Mouse (Mus musculus): ENCODE results near the gene Efna1. TPM values are rescaled to one million over a fixed set of nuclear protein-coding genes. Genes with fewer than 3 reads are reported as not detected.

Efna1 gene
- polyA plus RNA-seq, 1 experiment from 2014 or later, result 86.7 TPM

DNA sequence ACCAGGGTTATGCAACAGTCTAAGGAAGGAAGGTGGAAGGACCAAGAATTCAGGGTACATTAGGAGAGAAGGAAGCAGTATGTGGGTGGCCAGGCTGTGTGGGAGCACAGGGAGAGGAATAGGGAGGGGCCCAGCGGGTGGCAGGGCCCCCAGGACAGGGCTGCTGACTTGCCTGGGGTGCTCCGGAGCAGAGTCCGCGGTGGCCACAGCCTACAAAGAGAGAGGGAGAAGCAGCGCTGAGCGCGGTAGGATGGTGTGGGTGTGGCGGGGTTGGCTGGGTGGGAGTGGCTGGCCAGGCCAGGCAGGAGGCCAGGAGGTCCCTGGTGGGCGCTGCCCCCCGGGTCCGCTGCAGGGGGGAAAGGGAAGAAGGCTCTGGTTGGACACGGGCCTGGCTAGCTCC is 42.4 kb downstream of the Efna1 start:
- 0 out of 2 replicates have a peak, but pooled peaks have one; percentile 16 for ATAC-seq (ENCODE audit: low FRiP score, low TSS enrichment)
- no peak overlapping the region for H3K9ac ChIP-seq (replicated peaks; ENCODE audit: low read length)
- H3K27ac ChIP-seq (ENCODE audit: low read length), result no peak overlapping the region
- 0 out of 2 replicates have a peak, but pooled peaks cover 3% of the 10 kb centered on the region for H3K36me3 ChIP-seq (ENCODE audit: insufficient read depth, low read length)
- no peak overlapping the region for H3K4me3 ChIP-seq (ENCODE audit: low read length)
- H3K4me2 ChIP-seq (replicated peaks; ENCODE audit: low read depth, low read length), result no peak overlapping the region
- no peaks in the 10 kb centered on the region for H3K9me3 ChIP-seq (ENCODE audit: low read length)
- peaks cover 20% of the 10 kb centered on the region for H3K4me1 ChIP-seq (ENCODE audit: insufficient read depth, low read length)
- 54% methylated on average over 11 of the region's 12 CpGs for WGBS
- H3K27me3 ChIP-seq (ENCODE audit: insufficient read depth, low read length), result no peaks in the 10 kb centered on the region

DNA sequence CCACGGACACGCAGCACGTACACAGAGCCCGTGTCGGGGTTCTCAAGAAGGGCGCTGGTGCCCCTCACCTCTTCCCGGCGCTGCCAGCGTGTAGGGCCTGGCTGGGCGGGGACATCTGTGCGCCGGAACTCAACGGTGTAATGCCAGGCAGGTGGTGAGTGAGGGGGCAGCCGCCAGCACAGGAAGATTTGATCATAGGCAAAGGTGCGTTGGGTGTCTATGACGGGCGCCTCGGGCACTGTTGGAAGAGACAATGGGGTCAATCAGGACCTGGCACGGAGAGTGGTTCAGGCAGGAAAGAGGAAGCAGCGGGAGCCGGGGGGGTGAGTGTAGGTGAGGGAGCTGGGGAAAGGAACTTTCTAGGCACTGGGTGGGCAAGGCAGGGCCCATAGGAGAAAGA is 43.3 kb downstream of the Efna1 start:
- 93% methylated on average over 21 of the region's 21 CpGs for WGBS
- 0 out of 2 replicates have a peak, but pooled peaks cover 3% of the 10 kb centered on the region for H3K36me3 ChIP-seq (ENCODE audit: insufficient read depth, low read length)
- no peak for ATAC-seq (ENCODE audit: low FRiP score, low TSS enrichment)
- no peaks in the 10 kb centered on the region for H3K27me3 ChIP-seq (ENCODE audit: insufficient read depth, low read length)
- no peak overlapping the region for H3K9ac ChIP-seq (replicated peaks; ENCODE audit: low read length)
- no peak overlapping the region for H3K4me3 ChIP-seq (ENCODE audit: low read length)
- H3K4me2 ChIP-seq (replicated peaks; ENCODE audit: low read depth, low read length), result no peak overlapping the region
- H3K9me3 ChIP-seq (ENCODE audit: low read length), result no peaks in the 10 kb centered on the region
- peaks cover 19% of the 10 kb centered on the region for H3K4me1 ChIP-seq (ENCODE audit: insufficient read depth, low read length)
- H3K27ac ChIP-seq (ENCODE audit: low read length), result no peak overlapping the region

DNA sequence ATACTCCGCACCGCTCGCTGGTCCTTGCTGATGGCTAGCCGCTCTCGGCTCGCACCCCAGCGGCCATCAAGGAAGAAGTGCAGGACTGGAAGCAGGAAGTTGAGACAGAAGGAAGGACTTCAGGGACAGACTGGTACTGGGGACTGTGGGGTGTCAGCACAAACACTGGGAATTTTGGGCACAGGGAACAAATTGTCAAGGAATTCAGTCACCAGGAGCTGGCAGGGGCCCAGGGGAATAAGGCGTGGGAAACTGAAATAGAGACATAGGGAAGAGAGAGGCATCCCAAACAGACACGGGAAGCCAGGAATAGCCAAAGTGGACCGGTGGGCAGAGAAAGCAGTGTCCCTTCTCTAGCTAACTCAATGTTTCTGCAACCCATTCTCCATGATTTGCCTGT is 44.4 kb downstream of the Efna1 start:
- Histone ChIP-seq H3K9ac (replicated peaks; ENCODE audit: low read length) (no peak overlapping the region), H3K4me1 (ENCODE audit: insufficient read depth, low read length) (peaks cover 22% of the 10 kb centered on the region), H3K9me3 (ENCODE audit: low read length) (no peaks in the 10 kb centered on the region), H3K27ac (ENCODE audit: low read length) (no peak overlapping the region), H3K4me2 (replicated peaks; ENCODE audit: low read depth, low read length) (no peak overlapping the region), H3K4me3 (ENCODE audit: low read length) (no peak overlapping the region), H3K36me3 (ENCODE audit: insufficient read depth, low read length) (0 out of 2 replicates have a peak, but pooled peaks cover 3% of the 10 kb centered on the region), H3K27me3 (ENCODE audit: insufficient read depth, low read length) (no peaks in the 10 kb centered on the region)
- 80% methylated on average over 10 of the region's 10 CpGs for WGBS
- no peak for ATAC-seq (ENCODE audit: low FRiP score, low TSS enrichment)

DNA sequence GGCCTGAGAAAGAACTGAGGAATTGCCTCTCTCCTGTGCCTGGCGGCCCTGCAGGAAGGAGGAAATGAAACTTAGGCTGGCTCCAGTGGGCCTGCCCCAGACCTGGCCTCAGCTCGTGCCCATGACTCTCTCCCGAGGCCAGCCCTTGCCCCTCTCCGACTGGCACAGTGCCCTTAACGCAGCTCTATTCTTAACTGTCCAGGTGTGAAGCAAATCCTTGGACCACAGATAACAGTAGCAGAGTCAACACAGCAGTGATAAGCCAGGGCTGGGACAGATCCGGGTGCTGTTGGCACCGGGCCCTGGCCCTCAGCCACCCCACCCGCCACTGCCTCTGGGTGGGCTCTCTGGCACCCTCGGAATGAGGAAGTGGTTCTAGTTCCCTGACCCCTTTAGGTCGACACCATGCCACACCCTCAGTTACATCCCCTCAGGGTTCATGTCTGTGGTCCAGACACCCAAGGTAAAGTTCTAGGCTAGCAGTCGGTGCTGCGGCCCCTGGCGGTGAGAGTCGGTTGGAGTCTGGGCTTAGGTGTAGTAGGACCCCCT is 47.3 kb downstream of the Efna1 start:
- WGBS, result 67% methylated on average over 14 of the region's 14 CpGs

DNA sequence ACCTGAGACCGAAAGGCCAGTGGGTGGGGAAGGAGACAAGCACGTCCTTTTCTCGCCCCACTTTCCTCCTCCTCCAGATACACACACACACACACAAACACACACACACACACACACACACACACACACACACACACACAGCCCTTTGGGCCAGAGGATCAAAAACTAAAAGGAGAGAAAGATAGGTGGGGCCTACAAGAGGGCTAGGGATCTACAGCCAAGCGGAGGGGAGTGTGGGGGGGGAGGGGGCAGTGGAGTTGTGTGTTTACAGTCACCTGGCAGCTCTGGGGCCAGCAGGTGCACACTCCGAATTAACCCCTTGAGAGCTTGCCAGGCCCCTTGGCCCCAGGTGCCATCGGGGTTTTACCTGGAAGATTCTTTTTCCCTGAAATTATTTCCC is 48.3 kb downstream of the Efna1 start:
- 0 out of 2 replicates have a peak, but pooled peaks cover 3% of the 10 kb centered on the region for H3K36me3 ChIP-seq (ENCODE audit: insufficient read depth, low read length)
- 58% methylated on average over 6 of the region's 6 CpGs for WGBS
- ATAC-seq (ENCODE audit: low FRiP score, low TSS enrichment), result no peak
- H3K9ac ChIP-seq (replicated peaks; ENCODE audit: low read length), result 0 out of 2 replicates have a peak overlapping the region, but pooled peaks have one; percentile 31
- H3K4me3 ChIP-seq (ENCODE audit: low read length), result no peak overlapping the region
- peak overlapping the region; percentile 83 for H3K27ac ChIP-seq (ENCODE audit: low read length)
- no peak overlapping the region for H3K4me2 ChIP-seq (replicated peaks; ENCODE audit: low read depth, low read length)
- H3K4me1 ChIP-seq (ENCODE audit: insufficient read depth, low read length), result peaks cover 34% of the 10 kb centered on the region
- H3K9me3 ChIP-seq (ENCODE audit: low read length), result no peaks in the 10 kb centered on the region
- no peaks in the 10 kb centered on the region; the same call in 1 of the 2 replicates for H3K27me3 ChIP-seq (ENCODE audit: insufficient read depth, low read length)

More for the DNA sequence above, 47.3 kb downstream of the Efna1 start:
- H3K4me3 ChIP-seq (ENCODE audit: low read length), result no peak overlapping the region
- no peak overlapping the region for H3K9ac ChIP-seq (replicated peaks; ENCODE audit: low read length)
- H3K4me1 ChIP-seq (ENCODE audit: insufficient read depth, low read length), result peaks cover 36% of the 10 kb centered on the region
- peak; percentile 28 for ATAC-seq (ENCODE audit: low FRiP score, low TSS enrichment)
- 0 out of 2 replicates have a peak, but pooled peaks cover 3% of the 10 kb centered on the region for H3K36me3 ChIP-seq (ENCODE audit: insufficient read depth, low read length)
- H3K4me2 ChIP-seq (replicated peaks; ENCODE audit: low read depth, low read length), result no peak overlapping the region
- no peaks in the 10 kb centered on the region; the same call in 1 of the 2 replicates for H3K27me3 ChIP-seq (ENCODE audit: insufficient read depth, low read length)
- H3K27ac ChIP-seq (ENCODE audit: low read length), result peak overlapping the region; percentile 83
- H3K9me3 ChIP-seq (ENCODE audit: low read length), result no peaks in the 10 kb centered on the region

DNA sequence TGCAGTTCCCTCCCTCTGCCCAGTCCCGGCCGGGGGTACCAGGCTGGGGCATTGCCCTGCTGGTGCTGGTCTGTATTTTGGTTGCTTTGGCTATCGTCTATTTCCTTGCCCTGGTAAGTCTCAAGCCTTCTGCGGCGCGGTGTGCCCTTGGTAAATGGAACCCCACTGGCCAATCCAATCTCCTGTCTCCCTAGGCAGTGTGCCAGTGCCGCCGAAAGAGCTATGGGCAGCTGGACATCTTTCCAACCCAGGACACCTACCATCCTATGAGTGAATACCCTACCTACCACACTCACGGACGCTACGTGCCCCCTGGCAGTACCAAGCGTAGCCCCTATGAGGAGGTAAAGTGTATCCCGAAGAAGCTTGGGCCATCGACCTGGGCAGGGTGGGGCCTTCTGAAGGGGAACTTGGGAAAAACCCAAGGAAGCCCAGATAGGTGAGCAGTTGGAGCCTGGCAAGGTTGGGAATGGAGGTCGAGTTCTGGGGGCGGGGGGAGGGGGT is 49.1 kb downstream of the Efna1 start:
- H3K27ac ChIP-seq (ENCODE audit: low read length), result no peak overlapping the region; the same call in 1 of the 2 replicates
- H3K4me1 ChIP-seq (ENCODE audit: insufficient read depth, low read length), result peaks cover 41% of the 10 kb centered on the region
- H3K9ac ChIP-seq (replicated peaks; ENCODE audit: low read length), result no peak overlapping the region
- H3K9me3 ChIP-seq (ENCODE audit: low read length), result no peaks in the 10 kb centered on the region
- no peaks in the 10 kb centered on the region for H3K36me3 ChIP-seq (ENCODE audit: insufficient read depth, low read length)
- H3K4me2 ChIP-seq (replicated peaks; ENCODE audit: low read depth, low read length), result peak overlapping the region; percentile 27; the same call in 1 of the 2 replicates
- H3K27me3 ChIP-seq (ENCODE audit: insufficient read depth, low read length), result no peaks in the 10 kb centered on the region; the same call in 1 of the 2 replicates
- peak overlapping the region; percentile 4; the same call in 1 of the 2 replicates for H3K4me3 ChIP-seq (ENCODE audit: low read length)
- WGBS, result 76% methylated on average over 16 of the region's 16 CpGs
- ATAC-seq (ENCODE audit: low FRiP score, low TSS enrichment), result no peak

DNA sequence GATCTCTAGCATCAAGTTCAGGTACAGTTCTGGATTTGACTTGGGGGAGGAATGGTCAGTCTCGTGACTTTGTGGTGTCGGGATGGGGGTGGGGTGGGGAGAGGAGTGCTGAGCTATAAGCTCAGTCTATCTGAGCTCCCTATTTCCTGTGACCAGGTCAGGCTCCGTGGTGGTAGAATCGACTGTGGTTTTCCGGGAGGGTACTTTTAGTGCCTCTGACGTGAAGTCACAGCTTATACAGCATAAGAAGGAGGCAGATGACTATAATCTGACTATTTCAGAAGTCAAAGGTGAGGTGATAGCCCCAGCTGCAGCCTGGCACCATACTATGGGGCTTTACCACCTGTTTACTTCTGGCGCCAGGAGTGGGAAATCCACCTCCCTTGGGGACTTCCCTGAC is 49.6 kb downstream of the Efna1 start:
- no peak for ATAC-seq (ENCODE audit: low FRiP score, low TSS enrichment)
- H3K4me1 ChIP-seq (ENCODE audit: insufficient read depth, low read length), result peaks cover 46% of the 10 kb centered on the region
- peak overlapping the region; percentile 9; the same call in 1 of the 2 replicates for H3K4me2 ChIP-seq (replicated peaks; ENCODE audit: low read depth, low read length)
- no peak overlapping the region for H3K9ac ChIP-seq (replicated peaks; ENCODE audit: low read length)
- no peaks in the 10 kb centered on the region; the same call in 1 of the 2 replicates for H3K27me3 ChIP-seq (ENCODE audit: insufficient read depth, low read length)
- H3K36me3 ChIP-seq (ENCODE audit: insufficient read depth, low read length), result no peaks in the 10 kb centered on the region
- peak overlapping the region; percentile 4; the same call in 1 of the 2 replicates for H3K4me3 ChIP-seq (ENCODE audit: low read length)
- H3K27ac ChIP-seq (ENCODE audit: low read length), result no peak overlapping the region
- WGBS, result 56% methylated on average over 7 of the region's 7 CpGs
- H3K9me3 ChIP-seq (ENCODE audit: low read length), result no peaks in the 10 kb centered on the region

DNA sequence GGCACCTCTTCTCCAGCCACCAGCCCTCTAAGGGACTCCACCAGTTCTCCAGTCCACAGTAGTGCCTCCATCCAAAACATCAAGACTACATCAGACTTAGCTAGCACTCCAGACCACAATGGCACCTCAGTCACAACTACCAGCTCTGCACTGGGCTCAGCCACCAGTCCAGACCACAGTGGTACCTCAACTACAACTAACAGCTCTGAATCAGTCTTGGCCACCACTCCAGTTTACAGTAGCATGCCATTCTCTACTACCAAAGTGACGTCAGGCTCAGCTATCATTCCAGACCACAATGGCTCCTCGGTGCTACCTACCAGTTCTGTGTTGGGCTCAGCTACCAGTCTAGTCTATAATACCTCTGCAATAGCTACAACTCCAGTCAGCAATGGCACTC is 50.4 kb downstream of the Efna1 start:
- Histone ChIP-seq H3K4me1 (ENCODE audit: insufficient read depth, low read length) (peaks cover 54% of the 10 kb centered on the region), H3K36me3 (ENCODE audit: insufficient read depth, low read length) (no peaks in the 10 kb centered on the region), H3K9ac (replicated peaks; ENCODE audit: low read length) (no peak overlapping the region), H3K4me3 (ENCODE audit: low read length) (no peak overlapping the region), H3K27me3 (ENCODE audit: insufficient read depth, low read length) (peaks cover 3% of the 10 kb centered on the region; the same call in 1 of the 2 replicates), H3K9me3 (ENCODE audit: low read length) (no peaks in the 10 kb centered on the region), H3K4me2 (replicated peaks; ENCODE audit: low read depth, low read length) (0 out of 2 replicates have a peak overlapping the region, but pooled peaks have one; percentile 9), H3K27ac (ENCODE audit: low read length) (no peak overlapping the region)
- 93% methylated on average over 2 of the region's 2 CpGs for WGBS
- ATAC-seq (ENCODE audit: low FRiP score, low TSS enrichment), result no peak

DNA sequence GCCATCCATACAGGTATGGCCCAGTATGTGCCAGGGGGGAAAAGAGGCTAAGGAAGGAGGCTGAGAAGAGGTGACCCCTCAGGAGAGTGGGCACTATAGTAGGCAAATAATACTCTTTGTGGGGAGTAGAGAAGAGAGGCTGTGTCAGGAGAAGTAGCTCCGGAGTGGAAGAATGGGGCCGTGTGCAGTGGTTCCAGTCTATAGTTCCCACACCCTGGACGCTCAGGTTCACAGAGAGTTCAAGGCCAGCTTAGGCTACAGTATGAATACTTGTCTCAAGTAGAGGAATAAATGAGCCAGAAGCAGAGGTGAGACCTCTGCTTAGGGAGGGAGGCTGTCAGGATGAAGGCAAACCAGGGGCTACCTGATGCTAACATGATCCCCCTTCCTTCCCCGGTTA is 51.7 kb downstream of the Efna1 start:
- peak overlapping the region; percentile 53 for H3K4me3 ChIP-seq (ENCODE audit: low read length)
- peaks cover 54% of the 10 kb centered on the region for H3K4me1 ChIP-seq (ENCODE audit: insufficient read depth, low read length)
- no peak for ATAC-seq (ENCODE audit: low FRiP score, low TSS enrichment)
- H3K27ac ChIP-seq (ENCODE audit: low read length), result peak overlapping the region; percentile 84
- H3K36me3 ChIP-seq (ENCODE audit: insufficient read depth, low read length), result no peaks in the 10 kb centered on the region
- 42% methylated on average over 4 of the region's 4 CpGs for WGBS
- H3K9ac ChIP-seq (replicated peaks; ENCODE audit: low read length), result peak overlapping the region; percentile 55; the same call in 1 of the 2 replicates
- peak overlapping the region; percentile 81 for H3K4me2 ChIP-seq (replicated peaks; ENCODE audit: low read depth, low read length)
- H3K27me3 ChIP-seq (ENCODE audit: insufficient read depth, low read length), result peaks cover 3% of the 10 kb centered on the region; the same call in 1 of the 2 replicates
- no peaks in the 10 kb centered on the region for H3K9me3 ChIP-seq (ENCODE audit: low read length)

DNA sequence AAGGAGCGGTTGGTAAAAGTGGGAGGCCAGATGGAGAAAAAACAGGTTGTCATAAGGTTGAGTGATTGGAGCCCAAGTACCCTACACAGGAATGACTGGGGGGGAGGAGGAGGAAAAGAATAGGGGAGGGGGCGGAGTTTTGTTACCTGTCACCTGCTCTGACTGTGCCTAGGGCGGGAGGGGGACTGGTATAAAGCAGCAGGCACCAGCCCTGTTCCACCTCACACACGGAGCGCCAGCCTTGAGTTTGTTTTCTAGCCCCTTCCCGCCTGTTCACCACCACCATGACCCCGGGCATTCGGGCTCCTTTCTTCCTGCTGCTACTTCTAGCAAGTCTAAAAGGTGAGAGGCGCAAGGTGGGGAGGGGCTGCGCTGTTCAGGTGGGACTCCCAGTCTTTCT is 52.1 kb downstream of the Efna1 start, which contains the start of gene Muc1:
Gene Muc1 (plus strand): TSS at position 222 of the 400 bp plus-strand sequence.
- H3K9me3 ChIP-seq (ENCODE audit: low read length), result no peaks in the 10 kb centered on the region
- ATAC-seq (ENCODE audit: low FRiP score, low TSS enrichment), result peak; percentile 14
- peak within 1 kb of the TSS; percentile 53 for H3K4me3 ChIP-seq (ENCODE audit: low read length)
- peak within 1 kb of the TSS; percentile 66 for H3K9ac ChIP-seq (replicated peaks; ENCODE audit: low read length)
- H3K27me3 ChIP-seq (ENCODE audit: insufficient read depth, low read length), result peaks cover 3% of the 10 kb centered on the region; the same call in 1 of the 2 replicates
- H3K4me2 ChIP-seq (replicated peaks; ENCODE audit: low read depth, low read length), result peak within 1 kb of the TSS; percentile 81
- 20% methylated on average over 10 of the region's 10 CpGs for whole genome bisulfite sequencing
- H3K36me3 ChIP-seq (ENCODE audit: insufficient read depth, low read length), result no peaks in the 10 kb centered on the region
- peaks cover 53% of the 10 kb centered on the region for H3K4me1 ChIP-seq (ENCODE audit: insufficient read depth, low read length)
- H3K27ac ChIP-seq (ENCODE audit: low read length), result peak within 1 kb of the TSS; percentile 84

All from kidney, embryonic 16.5 days (tissue).